Mouse (Mus musculus) lung, postnatal 0 days (tissue): ENCODE data around the gene Tnfrsf1a. TPM values are rescaled to one million over a fixed set of nuclear protein-coding genes. Genes with fewer than 3 reads are reported as not detected.

ENCODE experiments used
- ATAC-seq: fragments of 200-750 bp; cut with Nextera tagmentation; 2 replicates; pipeline ENCODE4 v1.8.0; 2017; ENCODE audit warnings: moderate library complexity
- DNase-seq: peaks from one replicate; pipeline ENCODE4 v3.0.0-alpha.2; 2016; ENCODE audit warnings: low spot score
- H3K27ac ChIP-seq: fragments of 300-500 bp; sonication (generic); 2 replicates; pipeline ENCODE4 v1.5.1; 2014; ENCODE audit warnings: antibody characterized with exemption, mild to moderate bottlenecking, low read length, mixed read lengths
- H3K27me3 ChIP-seq: fragments of 300-500 bp; sonication (generic); replicated peaks from 2 replicates; pipeline ENCODE4 v1.6.1; 2014; ENCODE audit warnings: low read length, mixed read lengths; ENCODE audit not compliant: insufficient read depth
- H3K36me3 ChIP-seq: fragments of 300-500 bp; sonication (generic); 2 replicates; pipeline ENCODE4 v1.6.1; 2014; ENCODE audit warnings: low read length, mixed read lengths; ENCODE audit not compliant: insufficient read depth
- H3K4me1 ChIP-seq: fragments of 300-500 bp; sonication (generic); 2 replicates; pipeline ENCODE4 v1.6.1; 2014; ENCODE audit warnings: antibody characterized with exemption, low read depth, low read length, mixed read lengths; ENCODE audit not compliant: insufficient read depth
- H3K4me2 ChIP-seq: fragments of 300-500 bp; sonication (generic); replicated peaks from 2 replicates; pipeline ENCODE4 v1.6.1; 2014; ENCODE audit warnings: low read depth, mild to moderate bottlenecking, low read length, moderate library complexity, mixed read lengths
- H3K4me3 ChIP-seq: fragments of 300-500 bp; sonication (generic); 2 replicates; pipeline ENCODE4 v1.5.1; 2014; ENCODE audit warnings: low read depth, low read length
- H3K9ac ChIP-seq: fragments of 300-500 bp; sonication (generic); replicated peaks from 2 replicates; pipeline ENCODE4 v1.6.1; 2014; ENCODE audit warnings: low read depth, mild to moderate bottlenecking
- H3K9me3 ChIP-seq: fragments of 300-500 bp; sonication (generic); 2 replicates; pipeline ENCODE4 v1.6.1; 2016; ENCODE audit warnings: low read length, mixed read lengths
- CTCF ChIP-seq: IDR thresholded peaks from 2 replicates; pipeline ENCODE4 v1.5.1; 2016; ENCODE audit warnings: antibody characterized with exemption, mild to moderate bottlenecking
- EP300 ChIP-seq: IDR thresholded peaks from 2 replicates; pipeline ENCODE4 v1.6.1; 2016; ENCODE audit warnings: antibody characterized with exemption, mild to moderate bottlenecking, control low read depth
- WGBS: fragments of 180-500 bp; shearing (Covaris S2); extraction: QIAGEN DNeasy Blood & Tissue Kit; methylation state at CpG from one replicate; pipeline ENCODE4 v1.1.7; 2014; 5-methylcytosine and 5-hydroxymethylcytosine counted together
- polyA plus RNA-seq: library from polyadenylated mRNA; unstranded; fragments of >200 nt; fragmentation: Nextera tagmentation; extraction: Ambion mirVana; gene quantifications from 2 replicates; pipeline ENCODE4 v1.2.1, GENCODE M21; 2015

Gene Tnfrsf1a
- polyA plus RNA-seq, 1 experiment from 2014 or later, result 108 TPM

DNA sequence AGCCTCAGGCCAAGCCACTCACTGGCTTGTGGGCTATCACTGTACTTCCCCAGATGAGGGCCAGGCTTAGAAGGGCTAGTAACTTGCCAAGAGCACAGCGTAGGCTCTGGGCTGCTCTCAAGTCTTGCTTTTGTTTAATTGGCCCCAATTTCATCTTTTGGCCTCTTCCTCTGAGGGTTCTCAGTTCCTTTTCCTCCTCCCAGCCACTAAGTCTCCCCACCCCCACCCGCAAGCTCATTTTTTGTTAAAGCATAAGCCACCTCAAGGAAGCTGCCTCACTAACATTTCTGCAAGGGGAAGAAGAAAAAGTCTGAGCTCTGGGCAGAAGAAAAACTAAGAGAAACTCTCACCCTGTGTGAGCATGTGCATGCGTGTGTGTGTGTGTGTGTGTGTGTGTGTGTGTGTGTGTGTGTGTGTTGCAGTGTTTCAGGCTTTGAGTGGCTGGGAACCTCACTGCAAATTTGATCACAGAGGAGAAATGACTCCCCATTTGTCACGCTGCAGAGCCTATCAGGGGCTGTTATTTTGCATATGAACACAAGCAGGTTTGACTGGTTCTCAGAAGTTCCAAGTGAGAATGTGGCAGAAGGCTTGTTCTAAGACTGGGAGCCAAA lies 18.7 kb downstream of the Tnfrsf1a start:
- ATAC-seq, result peak; percentile 70

DNA sequence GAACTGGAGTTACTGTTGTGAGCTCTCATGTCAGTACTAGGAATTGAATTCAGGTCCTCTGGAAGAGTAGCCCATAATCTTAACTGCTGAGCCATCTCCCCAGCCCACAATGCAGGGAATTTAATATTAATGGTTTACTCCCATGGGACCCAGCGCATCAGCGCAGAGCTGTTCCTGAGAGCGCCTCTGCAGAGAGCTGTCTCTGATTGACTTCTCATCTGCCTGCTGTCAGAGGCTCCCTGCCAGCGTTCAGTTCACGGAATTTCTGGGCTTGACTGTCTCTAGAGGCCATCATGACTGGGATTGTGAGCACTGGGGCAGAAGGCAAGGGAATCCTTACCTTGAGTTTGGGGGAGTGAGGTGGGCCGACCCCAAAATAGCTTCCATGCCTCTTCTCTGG lies 27.9 kb downstream of the Tnfrsf1a start:
- Histone ChIP-seq H3K9ac (no peak overlapping the region), H3K36me3 (no peaks in the 10 kb centered on the region), H3K27ac (no peak overlapping the region), H3K4me1 (peaks cover 16% of the 10 kb centered on the region; the same call in 1 of the 2 replicates), H3K9me3 (no peaks in the 10 kb centered on the region), H3K27me3 (peaks cover 6% of the 10 kb centered on the region; the same call in 1 of the 2 replicates), H3K4me3 (no peak overlapping the region), H3K4me2 (no peak overlapping the region)
- ATAC-seq (no peak), DNase-seq (no peak)
- WGBS, result 62% methylated on average over 6 of the region's 6 CpGs
- TF ChIP-seq CTCF (no peak), EP300 (no peak)

More for the DNA sequence above, 18.7 kb downstream of the Tnfrsf1a start:
- H3K4me1 ChIP-seq, result no peaks in the 10 kb centered on the region; the same call in 1 of the 2 replicates
- H3K27ac ChIP-seq, result no peak overlapping the region; the same call in 1 of the 2 replicates
- no peak overlapping the region for H3K4me2 ChIP-seq
- no peaks in the 10 kb centered on the region for H3K27me3 ChIP-seq
- H3K9me3 ChIP-seq, result no peaks in the 10 kb centered on the region
- 26% methylated on average over 4 of the region's 4 CpGs for WGBS
- no peak overlapping the region for H3K9ac ChIP-seq
- H3K4me3 ChIP-seq, result no peak overlapping the region
- no peaks in the 10 kb centered on the region for H3K36me3 ChIP-seq
- peak; percentile 38; the same call in 1 of the 2 replicates for TF ChIP-seq EP300
- no peak for TF ChIP-seq CTCF
- DNase-seq, result peak; percentile 84

DNA sequence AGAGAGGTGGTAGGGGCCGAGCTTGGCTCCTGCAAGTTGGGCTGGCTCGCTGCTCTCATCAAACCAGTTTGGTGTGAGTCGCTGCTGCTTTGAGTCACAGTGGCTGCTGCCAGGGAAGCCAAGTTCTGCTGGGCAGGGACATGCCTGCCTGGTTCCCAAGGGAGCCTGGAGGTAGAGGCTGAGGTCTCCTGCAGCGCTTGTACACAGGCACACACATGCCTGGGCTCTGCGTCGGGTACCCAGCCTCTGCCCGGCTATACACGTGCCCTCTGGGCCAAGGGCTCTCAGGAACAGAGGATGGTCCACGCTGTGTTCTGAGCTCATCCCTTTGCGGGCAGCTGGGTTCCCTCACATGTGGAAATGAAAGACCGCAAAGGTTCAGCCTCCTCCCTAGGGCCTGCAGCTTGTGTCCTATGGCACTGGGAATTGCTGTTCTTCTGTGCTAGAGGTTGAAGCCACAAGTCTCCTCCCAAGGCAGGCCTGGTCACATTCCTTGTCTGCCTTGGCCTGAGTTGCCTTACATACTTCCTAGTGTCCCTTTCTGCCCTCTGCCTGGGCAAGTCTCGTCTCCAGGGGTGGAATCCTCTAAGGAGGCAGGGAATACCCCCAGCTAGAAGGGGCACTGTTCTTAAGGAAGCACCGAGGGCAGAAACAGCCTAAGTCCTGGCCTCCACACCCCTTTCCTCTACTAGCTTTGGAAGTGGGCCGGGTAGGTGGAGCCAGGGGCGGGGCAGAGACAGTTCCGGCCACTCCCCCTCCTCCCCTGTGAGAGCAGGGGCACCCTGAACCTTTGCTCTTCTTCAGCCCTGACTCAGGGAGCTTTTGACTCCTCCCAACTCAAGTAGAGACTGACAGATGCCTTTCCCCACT lies 28.7 kb downstream of the Tnfrsf1a start:
- no peak for TF ChIP-seq EP300
- TF ChIP-seq CTCF, result no peak
- H3K4me3 ChIP-seq, result no peak overlapping the region
- no peaks in the 10 kb centered on the region for H3K36me3 ChIP-seq
- DNase-seq (peak; percentile 85), ATAC-seq (peak; percentile 75)
- peaks cover 16% of the 10 kb centered on the region; the same call in 1 of the 2 replicates for H3K4me1 ChIP-seq
- no peak overlapping the region for H3K27ac ChIP-seq
- peak overlapping the region; percentile 27; the same call in 1 of the 2 replicates for H3K4me2 ChIP-seq
- no peaks in the 10 kb centered on the region for H3K9me3 ChIP-seq
- H3K27me3 ChIP-seq, result peaks cover 10% of the 10 kb centered on the region; the same call in 1 of the 2 replicates
- 35% methylated on average over 16 of the region's 16 CpGs for WGBS
- H3K9ac ChIP-seq, result no peak overlapping the region

DNA sequence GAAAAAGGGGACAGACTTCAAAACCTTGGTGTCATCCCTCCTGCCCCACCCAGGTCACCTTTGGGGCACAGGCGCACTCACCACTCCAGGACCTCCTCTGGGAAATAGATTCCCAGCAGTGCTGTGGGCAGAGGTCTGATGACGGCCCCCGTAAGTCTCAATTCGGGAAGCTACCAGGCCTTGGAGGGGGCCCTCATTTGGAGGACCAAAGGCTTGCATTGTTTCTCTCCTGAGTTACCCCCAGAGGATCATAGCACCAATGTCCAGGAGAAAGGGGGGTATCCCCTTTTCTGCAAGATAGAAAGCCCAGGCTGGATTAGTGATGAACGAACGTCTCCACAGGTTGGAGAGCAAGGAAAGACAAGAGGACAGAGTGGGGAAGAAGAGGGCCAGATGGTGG lies 29.5 kb downstream of the Tnfrsf1a start:
- TF ChIP-seq CTCF (no peak), EP300 (no peak)
- no peak overlapping the region for H3K4me3 ChIP-seq
- H3K4me1 ChIP-seq, result peaks cover 16% of the 10 kb centered on the region; the same call in 1 of the 2 replicates
- H3K9me3 ChIP-seq, result no peaks in the 10 kb centered on the region
- DNase-seq (no peak), ATAC-seq (no peak)
- no peak overlapping the region for H3K27ac ChIP-seq
- no peak overlapping the region for H3K9ac ChIP-seq
- H3K36me3 ChIP-seq, result no peaks in the 10 kb centered on the region
- H3K27me3 ChIP-seq, result peaks cover 10% of the 10 kb centered on the region; the same call in 1 of the 2 replicates
- H3K4me2 ChIP-seq, result peak overlapping the region; percentile 27; the same call in 1 of the 2 replicates
- 22% methylated on average over 6 of the region's 6 CpGs for WGBS

DNA sequence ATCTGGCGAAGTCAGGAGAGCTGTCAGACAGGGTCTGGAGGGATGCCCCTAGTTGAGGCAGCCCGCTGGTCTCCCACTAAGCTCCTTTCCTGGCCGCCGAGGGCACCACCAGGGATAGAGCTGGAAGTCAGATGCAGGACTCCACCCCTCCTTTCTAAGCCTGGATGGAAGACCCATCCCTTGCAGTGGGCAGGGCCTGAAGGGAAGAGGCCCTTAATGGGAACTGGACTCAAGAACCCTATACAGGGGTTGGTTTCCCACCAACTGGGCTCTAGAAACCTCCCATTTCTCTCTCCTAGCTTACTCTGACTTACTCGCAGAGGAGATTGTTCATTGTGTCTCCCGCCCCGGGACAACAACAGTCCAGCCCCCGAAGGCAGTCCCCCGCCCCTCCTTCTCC lies 30.6 kb downstream of the Tnfrsf1a start:
- no peak overlapping the region for H3K9ac ChIP-seq
- no peak for DNase-seq
- peak; percentile 33; the same call in 1 of the 2 replicates for ATAC-seq

More for the DNA sequence above, 30.6 kb downstream of the Tnfrsf1a start:
- peaks cover 10% of the 10 kb centered on the region; the same call in 1 of the 2 replicates for H3K27me3 ChIP-seq
- peaks cover 16% of the 10 kb centered on the region; the same call in 1 of the 2 replicates for H3K4me1 ChIP-seq
- H3K4me2 ChIP-seq, result peak overlapping the region; percentile 63
- H3K4me3 ChIP-seq, result peak overlapping the region; percentile 28
- no peaks in the 10 kb centered on the region for H3K36me3 ChIP-seq
- TF ChIP-seq EP300 (no peak), CTCF (no peak)
- 9% methylated on average over 9 of the region's 9 CpGs for WGBS
- H3K9me3 ChIP-seq, result no peaks in the 10 kb centered on the region
- no peak overlapping the region for H3K27ac ChIP-seq
